Mouse (Mus musculus) liver, adult 2 months (tissue): ENCODE data around the gene Vav2. TPM values are rescaled to one million over a fixed set of nuclear protein-coding genes. Genes with fewer than 3 reads are reported as not detected.

Experiments
- DNase-seq: peaks from one replicate; pipeline ENCODE4 v3.0.0-alpha.2; 2011; ENCODE audit warnings: low read depth, low spot score; ENCODE audit errors: extremely low read depth
- H3K27ac ChIP-seq: fragments of 200-500 bp; replicated peaks from 2 replicates; pipeline ENCODE4 v1.5.1; 2012; ENCODE audit warnings: low read depth, mild to moderate bottlenecking, control low read depth, inconsistent platforms, low read length; ENCODE audit not compliant: insufficient read depth
- H3K27me3 ChIP-seq: fragments of 200-500 bp; 2 replicates; pipeline ENCODE4 v1.6.1; 2012; ENCODE audit warnings: mild to moderate bottlenecking, moderate library complexity, low read length, inconsistent platforms; ENCODE audit not compliant: control insufficient read depth, insufficient read depth
- H3K36me3 ChIP-seq: fragments of 200-500 bp; 2 replicates; pipeline ENCODE4 v1.6.1; 2012; ENCODE audit warnings: low read length, inconsistent platforms; ENCODE audit not compliant: control insufficient read depth, insufficient read depth
- H3K4me1 ChIP-seq: fragments of 200-500 bp; 2 replicates; pipeline ENCODE4 v1.6.1; 2011; ENCODE audit warnings: low read length; ENCODE audit not compliant: control insufficient read depth, insufficient read depth
- H3K4me3 ChIP-seq: fragments of 200-500 bp; 2 replicates; pipeline ENCODE4 v1.5.1; 2011; ENCODE audit warnings: low read depth, mild to moderate bottlenecking, control low read depth, low read length, moderate library complexity; ENCODE audit not compliant: insufficient read depth
- H3K79me2 ChIP-seq: fragments of 200-500 bp; 2 replicates; pipeline ENCODE4 v1.6.1; 2012; ENCODE audit warnings: inconsistent platforms, mild to moderate bottlenecking, low read length, moderate library complexity; ENCODE audit not compliant: control insufficient read depth, insufficient read depth
- H3K9ac ChIP-seq: fragments of 200-500 bp; 2 replicates; pipeline ENCODE4 v1.6.1; 2012; ENCODE audit warnings: low read depth, mild to moderate bottlenecking, control low read depth, inconsistent platforms, low read length
- CTCF ChIP-seq: fragments of 200-500 bp; IDR thresholded peaks from 2 replicates; pipeline ENCODE4 v1.5.1; 2011; ENCODE audit warnings: low read depth, low read length, control low read depth
- POLR2A ChIP-seq: fragments of 200-500 bp; IDR thresholded peaks from 2 replicates; pipeline ENCODE4 v1.6.1; 2011; ENCODE audit warnings: low read length, control low read depth; ENCODE audit not compliant: insufficient read depth; ENCODE audit errors: extremely low read depth
- WGBS: fragments of 180-500 bp; shearing (Covaris S2); methylation state at CpG from one replicate; pipeline ENCODE4 v1.1.7; 2018; 5-methylcytosine and 5-hydroxymethylcytosine counted together
- polyA plus RNA-seq: library from polyadenylated mRNA; depleted of rRNA; stranded (reverse); fragments of >200 nt; gene quantifications from 2 replicates; pipeline ENCODE4 v1.2.3, GENCODE M21; 2012
- total RNA-seq: library from RNA; depleted of rRNA; stranded (reverse); fragments of >200 nt; gene quantifications from 2 replicates; pipeline ENCODE4 v1.2.3, GENCODE M21; 2014

Vav2 gene
- total and polyA plus RNA-seq, 2 experiments = 17.6 to 26.0 TPM

DNA sequence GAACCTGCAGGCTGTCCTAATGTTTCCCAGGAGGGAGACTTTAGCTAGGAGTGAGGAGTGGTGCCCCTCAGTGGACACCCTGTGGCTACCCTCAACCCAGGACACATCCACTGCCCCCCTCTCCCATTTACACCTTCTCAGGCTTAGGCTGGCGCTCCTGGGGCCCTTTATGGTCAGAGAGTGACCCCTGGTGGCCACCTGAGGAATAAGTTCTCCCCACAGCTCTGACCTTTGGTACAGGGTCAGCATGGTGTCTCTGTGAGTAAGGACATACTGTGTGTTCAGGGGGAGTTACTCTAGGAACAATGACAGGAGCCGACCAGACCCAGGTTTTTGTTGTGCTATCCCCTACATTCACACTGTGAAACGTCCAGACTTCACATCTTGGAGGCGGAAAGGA is 189.5 kb downstream of the Vav2 start:
- H3K4me1 ChIP-seq = no peaks in the 10 kb centered on the region; the same call in 1 of the 2 replicates
- peak; percentile 53 for DNase-seq
- peaks cover 68% of the 10 kb centered on the region for H3K36me3 ChIP-seq
- no peaks in the 10 kb centered on the region for H3K79me2 ChIP-seq
- H3K9ac ChIP-seq = no peak overlapping the region
- TF ChIP-seq POLR2A = no peak
- peak; percentile 82 for TF ChIP-seq CTCF
- no peaks in the 10 kb centered on the region for H3K27me3 ChIP-seq
- H3K27ac ChIP-seq = no peak overlapping the region
- no peak overlapping the region for H3K4me3 ChIP-seq
- 43% methylated on average over 4 of the region's 4 CpGs for WGBS

DNA sequence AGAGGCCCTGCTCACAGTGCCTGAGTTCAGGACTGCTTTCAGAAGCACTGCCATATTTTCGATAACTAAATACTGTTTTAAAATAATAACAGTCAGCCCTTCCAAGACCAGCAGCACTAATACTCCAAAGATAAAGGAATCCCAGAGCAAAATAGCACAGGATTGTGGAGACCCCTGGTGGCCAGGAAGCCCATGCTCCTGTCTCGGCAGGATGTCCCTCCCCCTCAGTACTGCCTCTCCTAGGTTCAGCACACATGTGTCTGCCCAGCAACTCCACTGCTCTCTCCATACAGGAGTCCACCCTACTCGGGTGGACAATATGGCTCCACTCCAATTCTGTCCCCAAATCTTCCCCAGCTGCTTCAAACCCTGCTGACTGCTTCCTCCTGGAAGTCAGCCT is 191.1 kb downstream of the Vav2 start:
- H3K4me3 ChIP-seq = no peak overlapping the region
- no peak overlapping the region for H3K27ac ChIP-seq
- H3K4me1 ChIP-seq = no peaks in the 10 kb centered on the region; the same call in 1 of the 2 replicates
- H3K9ac ChIP-seq = no peak overlapping the region
- H3K36me3 ChIP-seq = peaks cover 60% of the 10 kb centered on the region
- TF ChIP-seq CTCF (peak; percentile 65), POLR2A (no peak)
- no peaks in the 10 kb centered on the region for H3K79me2 ChIP-seq
- 47% methylated on average over 3 of the region's 3 CpGs for WGBS
- H3K27me3 ChIP-seq = no peaks in the 10 kb centered on the region
- no peak for DNase-seq

DNA sequence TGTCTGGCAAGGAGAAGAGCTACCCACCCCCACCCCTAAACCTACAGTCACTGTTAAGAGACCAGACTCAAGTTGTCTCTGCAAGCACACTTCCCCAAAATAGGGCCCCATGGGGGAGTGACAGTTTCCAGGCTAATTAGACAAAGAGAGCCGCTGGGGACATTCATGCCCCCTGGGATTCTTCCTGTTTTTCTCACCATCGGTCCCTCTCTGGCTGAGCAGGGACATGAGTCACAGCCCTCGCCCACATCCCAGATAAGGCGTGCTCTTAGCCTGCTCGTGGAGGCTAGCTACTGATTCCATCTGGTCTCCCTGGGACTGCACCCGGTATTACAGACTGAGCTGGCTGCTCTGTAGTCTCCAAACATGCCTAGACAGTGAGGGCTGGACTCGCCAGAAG is 194.5 kb downstream of the Vav2 start:
- no peaks in the 10 kb centered on the region; the same call in 1 of the 2 replicates for H3K4me1 ChIP-seq
- H3K27me3 ChIP-seq = no peaks in the 10 kb centered on the region
- no peak overlapping the region for H3K4me3 ChIP-seq
- H3K36me3 ChIP-seq = peaks cover 57% of the 10 kb centered on the region
- no peaks in the 10 kb centered on the region for H3K79me2 ChIP-seq
- TF ChIP-seq POLR2A (no peak), CTCF (no peak)
- no peak overlapping the region for H3K9ac ChIP-seq
- no peak for DNase-seq
- WGBS = 67% methylated on average over 7 of the region's 7 CpGs
- no peak overlapping the region for H3K27ac ChIP-seq

DNA sequence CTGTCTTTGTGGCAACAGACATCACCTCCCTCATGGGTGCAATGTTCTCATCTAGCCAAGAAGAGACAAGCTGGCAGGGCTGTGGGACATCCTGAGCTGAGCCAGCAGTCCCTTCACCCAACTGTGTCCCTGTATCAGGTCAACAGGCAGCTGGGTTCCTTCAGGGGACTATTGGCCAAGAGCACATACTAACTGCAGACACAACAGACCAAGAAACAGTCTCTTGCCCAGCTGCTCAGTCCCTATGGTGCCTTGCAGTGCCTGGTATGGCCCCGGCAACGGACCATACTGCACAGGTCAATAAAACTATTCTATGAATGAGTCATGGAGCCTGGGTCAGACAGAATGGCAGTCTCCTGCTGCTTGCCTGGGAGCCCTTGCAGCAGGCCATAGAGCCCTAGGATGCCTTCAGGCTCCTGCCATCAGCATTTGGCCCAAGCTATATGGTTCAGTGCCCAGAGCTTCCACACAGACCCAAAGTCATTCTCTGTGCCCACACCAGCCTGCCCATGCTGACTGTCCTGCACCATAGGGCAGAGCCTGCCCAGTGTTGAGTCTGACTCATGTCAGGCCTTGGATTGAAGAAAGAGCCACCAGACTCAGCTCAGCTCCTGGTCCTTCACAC is 197.2 kb downstream of the Vav2 start:
- WGBS = 88% methylated on average over 2 of the region's 2 CpGs
- TF ChIP-seq CTCF (no peak), POLR2A (no peak)
- H3K27me3 ChIP-seq = no peaks in the 10 kb centered on the region

DNA sequence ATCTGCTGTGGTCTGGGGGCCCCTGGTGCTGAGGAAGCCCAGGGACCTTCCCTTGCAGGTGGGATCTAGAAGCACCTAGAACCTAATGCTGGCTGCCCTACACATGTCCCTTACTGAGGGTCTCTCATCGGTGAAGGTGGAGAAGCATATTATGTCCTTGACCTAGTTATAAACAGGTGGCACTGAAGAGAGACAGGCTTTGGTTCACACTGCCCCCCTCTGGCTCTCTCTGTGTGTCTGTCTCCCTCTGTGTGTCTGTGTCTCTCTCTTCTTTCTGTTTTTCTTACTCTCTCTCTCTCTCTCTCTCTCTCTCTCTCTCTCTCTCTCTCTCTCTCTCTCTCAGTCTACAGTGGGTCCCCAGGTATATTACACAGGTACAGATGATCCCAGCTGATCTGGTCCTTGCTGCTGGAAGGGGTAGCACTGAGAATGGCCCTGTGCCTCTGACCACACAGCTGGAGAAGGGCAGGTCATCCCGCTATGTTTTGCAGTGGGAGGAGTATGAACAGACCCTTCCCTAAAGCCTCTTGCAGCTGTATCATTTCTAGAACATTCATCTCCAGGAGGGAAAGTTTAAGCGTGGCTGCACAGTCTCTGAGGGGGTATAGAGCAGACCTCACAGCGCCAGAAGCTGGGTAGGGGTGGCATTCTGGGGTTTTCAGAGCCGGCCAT is 197.9 kb downstream of the Vav2 start:
- DNase-seq = no peak
- no peaks in the 10 kb centered on the region for H3K27me3 ChIP-seq
- TF ChIP-seq CTCF = no peak
- no peak for TF ChIP-seq POLR2A
- no peaks in the 10 kb centered on the region for H3K79me2 ChIP-seq
- H3K4me1 ChIP-seq = no peaks in the 10 kb centered on the region; the same call in 1 of the 2 replicates
- no peak overlapping the region for H3K9ac ChIP-seq
- no peak overlapping the region for H3K4me3 ChIP-seq
- H3K27ac ChIP-seq = no peak overlapping the region
- peaks cover 62% of the 10 kb centered on the region for H3K36me3 ChIP-seq
- WGBS = 86% methylated on average over 5 of the region's 5 CpGs

More for the DNA sequence above, 197.2 kb downstream of the Vav2 start:
- H3K9ac ChIP-seq = no peak overlapping the region
- no peaks in the 10 kb centered on the region for H3K79me2 ChIP-seq
- H3K4me1 ChIP-seq = no peaks in the 10 kb centered on the region; the same call in 1 of the 2 replicates
- H3K27ac ChIP-seq = no peak overlapping the region
- no peak overlapping the region for H3K4me3 ChIP-seq
- H3K36me3 ChIP-seq = peaks cover 63% of the 10 kb centered on the region
- no peak for DNase-seq

DNA sequence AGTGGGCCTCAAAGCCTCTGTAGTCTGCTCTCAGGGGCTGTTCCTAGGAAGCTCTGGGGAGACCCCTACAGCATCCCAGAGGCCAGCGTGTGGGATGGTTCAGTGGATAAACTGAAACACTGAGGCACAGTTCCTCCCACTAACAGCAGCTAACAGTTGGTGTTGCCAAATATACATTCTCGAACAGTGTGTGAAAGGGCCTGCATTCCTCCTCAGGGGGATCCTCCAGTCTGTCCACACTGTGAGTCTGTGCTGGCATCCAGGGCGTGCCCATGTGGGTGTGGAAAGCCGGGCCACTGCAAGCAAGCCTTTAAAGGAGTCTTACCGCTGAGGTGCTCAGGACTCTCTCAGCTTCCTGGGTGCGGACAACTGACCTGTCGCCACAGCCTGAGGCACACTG is 200.3 kb downstream of the Vav2 start:
- Histone ChIP-seq H3K4me1 (no peaks in the 10 kb centered on the region), H3K79me2 (no peaks in the 10 kb centered on the region), H3K27ac (no peak overlapping the region), H3K9ac (no peak overlapping the region), H3K4me3 (no peak overlapping the region), H3K27me3 (no peaks in the 10 kb centered on the region), H3K36me3 (peaks cover 68% of the 10 kb centered on the region)
- TF ChIP-seq POLR2A = no peak
- TF ChIP-seq CTCF = no peak
- DNase-seq = no peak
- 93% methylated on average over 7 of the region's 7 CpGs for WGBS
